Mouse (Mus musculus) stomach, embryonic 14.5 days (tissue): ENCODE data around the gene Paqr6. TPM values are rescaled to one million over a fixed set of nuclear protein-coding genes. Genes with fewer than 3 reads are reported as not detected.
A peak's percentile ranks its signal among the peaks of the same experiment; 100 is the strongest.

Source experiments
- ATAC-seq: fragments of 200-750 bp; cut with Nextera tagmentation; 2 replicates; pipeline ENCODE4 v1.8.0; 2017; ENCODE audit warnings: low read depth, moderate TSS enrichment; ENCODE audit not compliant: insufficient number of reproducible peaks, insufficient read depth, low FRiP score
- H3K27ac ChIP-seq: fragments of 300-500 bp; sonication (generic); 2 replicates; pipeline ENCODE4 v1.5.1; 2014; ENCODE audit warnings: mild to moderate bottlenecking, low read length, moderate library complexity, mixed read lengths
- H3K27me3 ChIP-seq: fragments of 300-500 bp; sonication (generic); 2 replicates; pipeline ENCODE4 v1.6.1; 2014; ENCODE audit warnings: low read length, control low read depth, mixed read lengths; ENCODE audit not compliant: control insufficient read depth, insufficient read depth
- H3K36me3 ChIP-seq: fragments of 300-500 bp; sonication (generic); 2 replicates; pipeline ENCODE4 v1.6.1; 2014; ENCODE audit warnings: mild to moderate bottlenecking, control low read depth, low read length, moderate library complexity, mixed read lengths; ENCODE audit not compliant: control insufficient read depth, insufficient read depth
- H3K4me1 ChIP-seq: fragments of 300-500 bp; sonication (generic); 2 replicates; pipeline ENCODE4 v1.6.1; 2014; ENCODE audit warnings: low read length, control low read depth, mixed read lengths; ENCODE audit not compliant: control insufficient read depth, insufficient read depth
- H3K4me2 ChIP-seq: fragments of 300-500 bp; sonication (generic); replicated peaks from 2 replicates; pipeline ENCODE4 v1.6.1; 2014; ENCODE audit warnings: low read depth, low read length, control low read depth
- H3K4me3 ChIP-seq: fragments of 300-500 bp; sonication (generic); 2 replicates; pipeline ENCODE4 v1.5.1; 2014; ENCODE audit warnings: low read depth, low read length, control low read depth
- H3K9ac ChIP-seq: fragments of 300-500 bp; sonication (generic); replicated peaks from 2 replicates; pipeline ENCODE4 v1.6.1; 2014; ENCODE audit warnings: low read depth, mild to moderate bottlenecking, control low read depth, low read length, moderate library complexity, mixed read lengths
- H3K9me3 ChIP-seq: fragments of 300-500 bp; sonication (generic); 2 replicates; pipeline ENCODE4 v1.6.1; 2016; ENCODE audit warnings: low read depth, low read length, control low read depth; ENCODE audit not compliant: control insufficient read depth
- WGBS: fragments of 180-500 bp; shearing (Covaris S2); extraction: QIAGEN DNeasy Blood & Tissue Kit; methylation state at CpG from one replicate; pipeline ENCODE4 v1.1.7; 2014; 5-methylcytosine and 5-hydroxymethylcytosine counted together
- polyA plus RNA-seq: library from polyadenylated mRNA; unstranded; fragments of >200 nt; fragmentation: Nextera tagmentation; extraction: Ambion mirVana; gene quantifications from 2 replicates; pipeline ENCODE4 v1.2.1, GENCODE M21; 2014

The Paqr6 gene
- polyA plus RNA-seq, 1 experiment from 2014 or later, result 11.2 TPM

GRCm38 (mm10) chr3:88410645-88411031 lies 46.3 kb downstream of the Paqr6 start:
- peak overlapping the region; percentile 65 for H3K4me3 ChIP-seq
- peaks cover 12% of the 10 kb centered on the region; the same call in 1 of the 2 replicates for H3K4me1 ChIP-seq
- no peaks in the 10 kb centered on the region for H3K9me3 ChIP-seq
- no peaks in the 10 kb centered on the region for H3K27me3 ChIP-seq
- WGBS, result 18% methylated on average over 7 of the region's 7 CpGs
- H3K36me3 ChIP-seq, result peaks cover 18% of the 10 kb centered on the region
- peak overlapping the region; percentile 97 for H3K27ac ChIP-seq
- peak overlapping the region; percentile 60 for H3K4me2 ChIP-seq
- H3K9ac ChIP-seq, result peak overlapping the region; percentile 87
- ATAC-seq, result no peak

DNA sequence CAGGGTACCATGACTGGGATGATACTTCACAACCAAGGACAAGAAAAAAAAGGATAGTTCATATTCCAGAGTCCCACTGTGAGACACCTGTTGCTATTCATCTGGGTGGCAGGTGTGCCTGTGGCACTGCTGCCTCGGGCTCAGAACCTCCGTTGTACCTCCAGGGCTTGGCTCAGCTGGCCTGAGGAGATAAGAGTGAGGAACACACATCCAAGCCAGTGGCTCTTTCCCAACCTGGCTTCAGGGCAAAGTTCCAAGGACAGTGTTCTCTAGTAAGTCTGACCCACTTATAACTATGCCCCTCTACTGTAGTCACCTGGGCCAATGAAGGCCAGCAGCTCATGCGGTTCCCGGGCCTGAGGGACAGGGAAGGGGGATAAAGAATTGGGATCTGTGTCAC lies 47.3 kb downstream of the Paqr6 start:
- Histone ChIP-seq H3K4me2 (no peak overlapping the region), H3K4me3 (no peak overlapping the region), H3K4me1 (peaks cover 12% of the 10 kb centered on the region; the same call in 1 of the 2 replicates), H3K36me3 (peaks cover 28% of the 10 kb centered on the region), H3K27me3 (no peaks in the 10 kb centered on the region), H3K9me3 (no peaks in the 10 kb centered on the region), H3K27ac (no peak overlapping the region), H3K9ac (no peak overlapping the region)
- WGBS, result 91% methylated on average over 4 of the region's 4 CpGs
- ATAC-seq, result no peak

GRCm38 (mm10) chr3:88412636-88413035 lies 48.3 kb downstream of the Paqr6 start:
- Histone ChIP-seq H3K27ac (no peak overlapping the region), H3K9ac (no peak overlapping the region), H3K4me1 (peaks cover 12% of the 10 kb centered on the region; the same call in 1 of the 2 replicates), H3K4me3 (no peak overlapping the region), H3K4me2 (no peak overlapping the region), H3K36me3 (peaks cover 30% of the 10 kb centered on the region), H3K9me3 (no peaks in the 10 kb centered on the region), H3K27me3 (no peaks in the 10 kb centered on the region)
- ATAC-seq, result no peak
- 91% methylated on average over 11 of the region's 11 CpGs for WGBS

DNA sequence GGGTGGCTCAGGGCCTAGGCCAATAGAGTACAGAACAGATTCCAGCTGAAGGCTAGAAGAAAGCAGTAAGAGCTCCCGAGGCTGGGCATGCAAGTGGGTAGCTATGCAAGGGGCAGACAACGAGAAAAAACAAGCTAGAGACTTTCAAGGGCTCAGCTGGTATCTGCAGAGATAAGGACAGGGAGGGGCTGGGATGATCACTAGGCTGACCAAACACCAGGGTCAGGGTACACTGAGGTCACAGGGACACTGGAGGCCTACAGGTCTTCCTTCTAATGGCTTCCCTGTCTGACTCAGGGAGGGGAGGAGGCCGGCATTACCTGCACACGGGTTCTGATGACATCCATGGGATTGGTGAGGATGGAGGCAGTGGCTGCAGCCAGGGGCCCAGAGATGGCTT lies 51.3 kb downstream of the Paqr6 start:
- 73% methylated on average over 4 of the region's 4 CpGs for WGBS
- ATAC-seq, result no peak
- Histone ChIP-seq H3K27ac (no peak overlapping the region), H3K4me1 (peaks cover 3% of the 10 kb centered on the region; the same call in 1 of the 2 replicates), H3K4me2 (no peak overlapping the region), H3K9me3 (no peaks in the 10 kb centered on the region), H3K9ac (no peak overlapping the region), H3K4me3 (no peak overlapping the region), H3K27me3 (no peaks in the 10 kb centered on the region), H3K36me3 (peaks cover 56% of the 10 kb centered on the region)

DNA sequence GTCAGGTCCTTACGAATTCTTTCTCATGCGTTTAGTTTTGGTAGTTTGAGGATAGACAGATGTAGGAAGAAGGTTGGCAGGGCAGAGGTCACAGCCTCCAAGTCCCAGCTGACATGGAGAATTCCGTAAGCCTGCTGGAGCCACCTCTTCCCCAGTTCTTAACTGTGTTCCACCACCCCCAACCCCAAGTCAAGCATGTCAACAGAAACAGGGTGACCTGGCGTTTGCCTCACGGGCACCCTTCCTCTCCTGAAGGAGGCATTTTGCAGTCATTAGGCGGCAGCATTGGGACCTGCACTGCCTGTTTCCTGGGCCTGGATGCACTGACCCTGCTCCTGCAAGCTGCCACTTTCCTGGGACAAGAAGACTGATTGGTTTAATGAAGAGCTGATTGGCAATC lies 53.6 kb downstream of the Paqr6 start:
- Histone ChIP-seq H3K9ac (no peak overlapping the region), H3K27ac (no peak overlapping the region), H3K27me3 (no peaks in the 10 kb centered on the region), H3K4me2 (no peak overlapping the region), H3K4me1 (peaks cover 7% of the 10 kb centered on the region), H3K36me3 (peaks cover 48% of the 10 kb centered on the region), H3K9me3 (no peaks in the 10 kb centered on the region), H3K4me3 (no peak overlapping the region)
- no peak for ATAC-seq
- WGBS, result 71% methylated on average over 6 of the region's 6 CpGs

Other genes starting within 250 kb of the Paqr6 start
- gene Mef2d, start 222.2 kb upstream of the Paqr6 start, polyA plus RNA-seq, result 19.5 and 20.1 TPM in 2 replicates
- 3.2 and 4.2 TPM in 2 replicates for gene Rhbg, start 109.9 kb upstream of the Paqr6 start, polyA plus RNA-seq
- 0.33 and 0.64 TPM in 2 replicates for gene Gm38392, start 77.4 kb upstream of the Paqr6 start, polyA plus RNA-seq
- 12.9 and 13.8 TPM in 2 replicates for gene Tsacc, start 67.6 kb upstream of the Paqr6 start, polyA plus RNA-seq
- 495 and 512 TPM in 2 replicates for gene Cct3, start 67.5 kb upstream of the Paqr6 start, polyA plus RNA-seq
- 121 and 132 TPM in 2 replicates for gene Glmp, start 39.6 kb upstream of the Paqr6 start, polyA plus RNA-seq
- 20.5 and 23.1 TPM in 2 replicates for gene Tmem79, start 28.4 kb upstream of the Paqr6 start, polyA plus RNA-seq
- 38.9 and 39.4 TPM in 2 replicates for gene Smg5, start 28.3 kb upstream of the Paqr6 start, polyA plus RNA-seq
- gene Bglap3, start 8.2 kb downstream of the Paqr6 start, polyA plus RNA-seq, result 0.45 TPM in 1 of 2 replicates, not detected in the other
- not detected in 2 replicates for gene Bglap2, start 14.1 kb downstream of the Paqr6 start, polyA plus RNA-seq
- not detected in 2 replicates for gene Bglap, start 19.9 kb downstream of the Paqr6 start, polyA plus RNA-seq
- 136 and 143 TPM in 2 replicates for gene Pmf1, start 45.7 kb downstream of the Paqr6 start, polyA plus RNA-seq
- 18.2 and 18.4 TPM in 2 replicates for gene Slc25a44, start 60.6 kb downstream of the Paqr6 start, polyA plus RNA-seq
- gene Sema4a, start 96.6 kb downstream of the Paqr6 start, polyA plus RNA-seq, result 8.9 and 11.8 TPM in 2 replicates
- gene Lmna, start 145.4 kb downstream of the Paqr6 start, polyA plus RNA-seq, result 128 and 148 TPM in 2 replicates
- 25.2 and 26.3 TPM in 2 replicates for gene Mex3a, start 167.8 kb downstream of the Paqr6 start, polyA plus RNA-seq
- 57.0 and 67.9 TPM in 2 replicates for gene Rab25, start 183.7 kb downstream of the Paqr6 start, polyA plus RNA-seq
- gene Lamtor2, start 188.5 kb downstream of the Paqr6 start, polyA plus RNA-seq, result 84.8 and 88.5 TPM in 2 replicates
- gene Ubqln4, start 189.2 kb downstream of the Paqr6 start, polyA plus RNA-seq, result 48.4 TPM in 2 replicates
- gene Ssr2, start 211.3 kb downstream of the Paqr6 start, polyA plus RNA-seq, result 295 and 301 TPM in 2 replicates
- 108 and 119 TPM in 2 replicates for gene Arhgef2, start 241.4 kb downstream of the Paqr6 start, polyA plus RNA-seq